Mouse (Mus musculus): ENCODE results near the gene Tmem94. TPM values are rescaled to one million over a fixed set of nuclear protein-coding genes. Genes with fewer than 3 reads are reported as not detected.

Tmem94 gene
- polyA plus RNA-seq, 1 experiment from 2014 or later: 18.6 TPM

DNA sequence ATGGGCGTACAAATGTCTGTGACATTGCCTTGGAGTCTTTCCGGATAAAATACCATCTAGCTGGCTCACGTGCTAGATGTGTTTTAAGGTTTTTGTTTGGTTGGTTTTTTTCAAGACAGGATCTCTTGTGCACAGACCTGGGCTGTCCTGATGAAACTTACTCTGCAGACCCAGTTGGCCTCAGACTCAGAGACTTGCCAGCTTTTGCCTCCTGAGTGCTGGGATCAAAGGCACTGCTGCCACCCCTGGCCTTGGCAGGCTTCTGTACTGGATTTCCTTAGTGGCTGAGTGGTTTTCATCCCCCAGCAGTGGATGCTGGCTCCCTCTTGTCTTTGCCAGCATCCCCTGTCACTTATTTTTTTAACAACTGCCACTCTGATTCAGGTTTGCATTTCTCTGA, 3.7 kb downstream of the Tmem94 start:
- no peak overlapping the region for H3K9ac ChIP-seq
- WGBS: 91% methylated on average over 3 of the region's 3 CpGs
- H3K4me3 ChIP-seq (replicated peaks): no peak overlapping the region
- peaks cover 8% of the 10 kb centered on the region; the same call in 1 of the 2 replicates for H3K4me1 ChIP-seq (replicated peaks)
- H3K36me3 ChIP-seq: no peaks in the 10 kb centered on the region
- no peaks in the 10 kb centered on the region for H3K27me3 ChIP-seq (replicated peaks)
- no peak overlapping the region for H3K4me2 ChIP-seq (replicated peaks)
- no peaks in the 10 kb centered on the region for H3K9me3 ChIP-seq
- no peak overlapping the region; the same call in 1 of the 2 replicates for H3K27ac ChIP-seq
- no peak for ATAC-seq

- H3K36me3 ChIP-seq: no peaks in the 10 kb centered on the region
- no peaks in the 10 kb centered on the region for H3K9me3 ChIP-seq
- no peak overlapping the region for H3K27ac ChIP-seq
- H3K4me1 ChIP-seq (replicated peaks): peaks cover 28% of the 10 kb centered on the region
- H3K27me3 ChIP-seq (replicated peaks): no peaks in the 10 kb centered on the region
- H3K4me2 ChIP-seq (replicated peaks): no peak overlapping the region
- no peak for ATAC-seq
- no peak overlapping the region for H3K9ac ChIP-seq
- H3K4me3 ChIP-seq (replicated peaks): no peak overlapping the region
- WGBS: 48% methylated on average over 4 of the region's 4 CpGs
Observed at GRCm38 (mm10) chr11:115774653-115775052, 9.4 kb downstream of the Tmem94 start.

GRCm38 (mm10) chr11:115775821-115776665, 10.8 kb downstream of the Tmem94 start:
- no peaks in the 10 kb centered on the region for H3K27me3 ChIP-seq (replicated peaks)
- no peak overlapping the region for H3K9ac ChIP-seq
- WGBS: 61% methylated on average over 18 of the region's 18 CpGs
- no peak for ATAC-seq
- no peak overlapping the region for H3K4me2 ChIP-seq (replicated peaks)
- no peaks in the 10 kb centered on the region for H3K9me3 ChIP-seq
- no peaks in the 10 kb centered on the region for H3K36me3 ChIP-seq
- H3K4me3 ChIP-seq (replicated peaks): no peak overlapping the region
- H3K27ac ChIP-seq: no peak overlapping the region
- peaks cover 40% of the 10 kb centered on the region for H3K4me1 ChIP-seq (replicated peaks)

- Histone ChIP-seq H3K4me3 (replicated peaks) (no peak overlapping the region), H3K9ac (no peak overlapping the region), H3K27ac (no peak overlapping the region), H3K36me3 (no peaks in the 10 kb centered on the region), H3K4me2 (replicated peaks) (no peak overlapping the region), H3K4me1 (replicated peaks) (peaks cover 40% of the 10 kb centered on the region), H3K9me3 (no peaks in the 10 kb centered on the region), H3K27me3 (replicated peaks) (no peaks in the 10 kb centered on the region)
- WGBS: 80% methylated on average over 9 of the region's 9 CpGs
- ATAC-seq: no peak
Observed at GRCm38 (mm10) chr11:115776954-115777353, 11.7 kb downstream of the Tmem94 start.

DNA sequence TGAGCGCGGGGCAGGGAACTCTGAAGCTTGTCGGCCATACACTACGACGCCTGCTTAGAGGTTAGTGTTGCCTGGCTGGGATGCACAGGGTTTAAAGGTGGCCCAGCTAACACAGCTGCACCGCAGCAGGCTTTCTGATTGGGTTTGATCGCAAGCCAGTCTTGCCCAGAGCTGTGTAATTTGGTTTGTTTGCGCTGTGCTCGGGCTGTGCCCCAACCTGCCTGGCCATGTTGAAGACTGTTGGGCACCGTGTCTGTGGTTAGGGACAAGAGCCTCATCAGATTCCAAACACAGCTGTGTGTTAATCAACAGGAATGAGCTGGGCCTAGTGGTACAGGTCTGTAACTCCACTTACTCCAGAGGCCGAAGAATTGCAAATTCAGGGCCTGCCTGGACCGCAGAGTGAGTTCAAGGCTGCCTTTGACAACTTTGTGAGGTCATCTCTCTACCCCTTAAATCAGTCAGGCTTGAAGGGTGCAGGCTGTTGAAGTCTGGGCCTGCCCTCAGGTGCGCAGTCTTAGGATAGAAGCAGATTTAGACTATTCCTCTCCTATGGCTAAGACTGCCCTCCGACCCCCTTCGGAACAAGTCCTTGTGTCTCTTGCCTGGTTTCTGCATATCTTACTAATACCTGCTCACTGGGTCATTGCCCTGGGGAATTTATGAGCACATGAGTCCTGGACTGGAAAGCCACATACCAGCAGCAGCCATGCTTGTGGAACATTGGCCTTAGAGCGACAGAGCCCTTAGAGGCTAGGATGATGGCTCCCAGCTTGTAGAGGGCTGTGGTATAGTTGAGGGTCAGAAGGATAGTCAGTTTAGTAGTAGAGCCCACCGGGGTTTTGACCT, 12.5 kb downstream of the Tmem94 start:
- Histone ChIP-seq H3K9ac (no peak overlapping the region), H3K4me3 (replicated peaks) (no peak overlapping the region), H3K36me3 (no peaks in the 10 kb centered on the region), H3K4me2 (replicated peaks) (no peak overlapping the region), H3K9me3 (no peaks in the 10 kb centered on the region), H3K4me1 (replicated peaks) (peaks cover 40% of the 10 kb centered on the region), H3K27me3 (replicated peaks) (no peaks in the 10 kb centered on the region), H3K27ac (no peak overlapping the region)
- no peak for ATAC-seq
- 86% methylated on average over 17 of the region's 17 CpGs for WGBS

DNA sequence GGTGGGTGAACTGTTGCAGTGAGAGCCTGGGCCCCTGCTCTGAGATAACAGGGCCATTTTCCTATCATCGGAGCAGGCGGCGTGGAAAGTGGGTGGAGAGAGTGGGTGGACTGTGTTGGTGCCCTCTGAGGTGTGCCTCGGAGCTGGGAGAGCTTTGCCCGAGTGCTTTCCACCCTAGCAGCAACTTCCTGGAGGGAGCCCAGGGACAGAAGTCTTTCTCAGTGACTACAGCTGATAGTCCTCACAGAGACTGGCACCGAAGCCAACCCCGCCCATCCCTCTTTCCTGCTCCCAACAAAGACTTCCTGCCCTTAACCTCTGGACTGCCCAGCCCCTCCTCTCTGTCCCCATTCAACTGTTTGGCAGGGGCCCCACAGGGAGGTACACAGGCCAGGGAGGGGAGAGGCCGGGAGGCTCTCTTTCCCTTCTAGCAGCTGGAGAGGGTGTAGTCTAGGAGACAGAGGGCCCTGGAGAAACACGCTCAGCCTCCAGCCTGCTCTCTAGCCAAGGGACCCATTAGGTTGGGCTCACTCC, 13.9 kb downstream of the Tmem94 start:
- Histone ChIP-seq H3K4me1 (replicated peaks) (peaks cover 40% of the 10 kb centered on the region), H3K9me3 (no peaks in the 10 kb centered on the region), H3K27me3 (replicated peaks) (no peaks in the 10 kb centered on the region), H3K9ac (peak overlapping the region; percentile 14; the same call in 1 of the 2 replicates), H3K4me3 (replicated peaks) (no peak overlapping the region), H3K4me2 (replicated peaks) (peak overlapping the region; percentile 42), H3K36me3 (no peaks in the 10 kb centered on the region), H3K27ac (peak overlapping the region; percentile 90)
- ATAC-seq: peak; percentile 97
- 10% methylated on average over 9 of the region's 9 CpGs for WGBS

GRCm38 (mm10) chr11:115780141-115781070, 15.2 kb downstream of the Tmem94 start:
- no peak overlapping the region for H3K9ac ChIP-seq
- no peaks in the 10 kb centered on the region for H3K9me3 ChIP-seq
- 36% methylated on average over 20 of the region's 20 CpGs for WGBS
- H3K27ac ChIP-seq: peak overlapping the region; percentile 90; the same call in 1 of the 2 replicates
- peak overlapping the region; percentile 42; the same call in 1 of the 2 replicates for H3K4me2 ChIP-seq (replicated peaks)
- H3K36me3 ChIP-seq: 0 out of 2 replicates have a peak, but pooled peaks cover 1% of the 10 kb centered on the region
- H3K4me3 ChIP-seq (replicated peaks): no peak overlapping the region
- ATAC-seq: no peak
- H3K4me1 ChIP-seq (replicated peaks): peaks cover 40% of the 10 kb centered on the region
- no peaks in the 10 kb centered on the region for H3K27me3 ChIP-seq (replicated peaks)

GRCm38 (mm10) chr11:115786473-115786872, 21.2 kb downstream of the Tmem94 start:
- Histone ChIP-seq H3K27ac (no peak overlapping the region), H3K9ac (no peak overlapping the region), H3K4me3 (replicated peaks) (no peak overlapping the region), H3K4me1 (replicated peaks) (no peaks in the 10 kb centered on the region), H3K36me3 (0 out of 2 replicates have a peak, but pooled peaks cover 11% of the 10 kb centered on the region), H3K27me3 (replicated peaks) (no peaks in the 10 kb centered on the region), H3K4me2 (replicated peaks) (no peak overlapping the region), H3K9me3 (no peaks in the 10 kb centered on the region)
- 76% methylated on average over 6 of the region's 6 CpGs for WGBS
- ATAC-seq: no peak

DNA sequence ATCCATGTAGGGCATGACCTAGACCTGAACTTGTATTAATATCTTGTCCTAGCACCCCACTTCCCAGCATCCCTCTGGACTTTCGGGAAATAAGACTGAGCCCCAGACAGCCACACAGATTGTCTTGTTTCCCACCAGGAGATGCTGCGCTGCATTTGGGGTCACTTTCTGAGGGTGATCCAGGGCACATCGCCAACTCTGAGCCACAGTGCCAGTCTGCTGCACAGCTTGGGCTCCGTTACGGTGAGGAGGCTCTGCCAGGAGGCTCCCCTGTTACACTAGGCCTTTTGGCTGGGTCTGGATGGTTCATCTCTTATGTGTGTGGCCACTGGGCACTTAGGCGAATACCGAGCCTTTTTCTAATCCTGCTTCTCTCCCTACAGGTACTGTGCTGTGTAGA, 24.6 kb downstream of the Tmem94 start:
- H3K27ac ChIP-seq: no peak overlapping the region
- no peaks in the 10 kb centered on the region for H3K4me1 ChIP-seq (replicated peaks)
- ATAC-seq: no peak
- H3K4me2 ChIP-seq (replicated peaks): no peak overlapping the region
- no peak overlapping the region for H3K9ac ChIP-seq
- WGBS: 96% methylated on average over 7 of the region's 7 CpGs
- H3K36me3 ChIP-seq: peaks cover 39% of the 10 kb centered on the region
- no peak overlapping the region for H3K4me3 ChIP-seq (replicated peaks)
- H3K9me3 ChIP-seq: no peaks in the 10 kb centered on the region
- H3K27me3 ChIP-seq (replicated peaks): no peaks in the 10 kb centered on the region

DNA sequence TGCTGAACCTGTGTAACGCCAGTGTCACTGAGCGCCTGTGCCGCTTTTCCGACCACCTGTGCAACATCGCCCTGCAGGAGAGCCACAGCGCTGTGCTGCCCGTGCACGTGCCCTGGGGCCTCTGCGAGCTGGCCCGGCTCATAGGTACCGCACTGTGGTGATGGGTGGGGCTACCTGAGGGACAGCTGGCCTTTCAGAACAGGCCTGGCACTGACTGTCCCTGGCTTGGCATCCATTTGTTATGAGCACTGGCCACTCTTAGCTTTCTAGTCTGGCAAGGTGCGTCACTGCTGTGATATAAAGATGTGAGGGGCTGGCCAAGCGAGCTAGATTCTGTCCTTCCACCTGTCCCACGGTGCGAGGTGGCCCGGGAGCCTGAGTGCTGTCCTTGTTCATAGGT, 26.7 kb downstream of the Tmem94 start:
- Histone ChIP-seq H3K4me2 (replicated peaks) (no peak overlapping the region), H3K27ac (no peak overlapping the region), H3K9me3 (no peaks in the 10 kb centered on the region), H3K36me3 (peaks cover 39% of the 10 kb centered on the region), H3K9ac (no peak overlapping the region), H3K4me1 (replicated peaks) (no peaks in the 10 kb centered on the region), H3K27me3 (replicated peaks) (no peaks in the 10 kb centered on the region), H3K4me3 (replicated peaks) (no peak overlapping the region)
- WGBS: 94% methylated on average over 16 of the region's 16 CpGs
- no peak for ATAC-seq

- WGBS: 90% methylated on average over 14 of the region's 14 CpGs
- H3K4me2 ChIP-seq (replicated peaks): no peak overlapping the region
- no peak overlapping the region for H3K27ac ChIP-seq
- H3K4me3 ChIP-seq (replicated peaks): no peak overlapping the region
- no peaks in the 10 kb centered on the region for H3K9me3 ChIP-seq
- no peak for ATAC-seq
- H3K9ac ChIP-seq: no peak overlapping the region
- peaks cover 36% of the 10 kb centered on the region for H3K36me3 ChIP-seq
- no peaks in the 10 kb centered on the region for H3K4me1 ChIP-seq (replicated peaks)
- H3K27me3 ChIP-seq (replicated peaks): no peaks in the 10 kb centered on the region
Observed at GRCm38 (mm10) chr11:115792353-115792752, 27.1 kb downstream of the Tmem94 start.
